22 mouse cellular contexts compared by ENCODE assay signal in the genomic region with DNA sequence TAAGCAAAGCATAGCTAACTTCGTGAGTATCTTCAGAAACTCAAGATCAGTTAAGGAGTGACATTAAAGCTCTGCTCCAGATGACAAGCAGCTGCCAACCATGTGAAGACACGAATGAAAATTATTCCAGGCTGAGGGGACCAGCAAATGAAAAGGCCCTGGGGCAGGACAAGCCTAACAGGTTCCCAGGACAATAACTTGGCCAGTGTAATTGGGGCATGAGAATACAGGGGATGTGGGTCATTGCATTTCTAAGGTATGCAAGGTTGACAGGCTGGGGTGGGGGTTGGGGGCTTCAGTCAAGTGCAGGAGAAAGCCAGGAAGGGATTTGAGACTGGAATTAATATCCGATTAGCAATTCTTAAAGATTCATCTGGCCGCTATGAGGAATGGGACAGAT.
DNase-seq lines count a peak whose midpoint lies in the region; ATAC-seq and TF ChIP-seq lines count a peak whose summit lies in the region.
"Had no signal": no experiment of that assay in that cellular context is flagged by ENCODE, and none has a peak within 500 bp of the region (broad histone marks: within the 10 kb centered on the region; RNA-seq: fewer than 3 reads in every experiment).

No protein-coding gene starts in this region.

- H3K4me1 ChIP-seq in midbrain, embryonic 10.5 days, result peaks cover 26% of the 10 kb centered on the region
- no peaks in the 10 kb centered on the region for H3K4me1 ChIP-seq in midbrain, postnatal 0 days (ENCODE audit: insufficient read depth, low read length)
- H3K4me1 ChIP-seq in limb, embryonic 10.5 days, result peaks cover 17% of the 10 kb centered on the region
- H3K4me1 ChIP-seq in forebrain, embryonic 12.5 days, result peaks cover 13% of the 10 kb centered on the region
- H3K4me1 ChIP-seq: embryonic facial prominence, embryonic 15.5 days had no signal

- no peaks in the 10 kb centered on the region for H3K9me3 ChIP-seq in midbrain, embryonic 10.5 days (replicated peaks)
- H3K9me3 ChIP-seq in midbrain, postnatal 0 days (ENCODE audit: low read length), result no peaks in the 10 kb centered on the region
- H3K9me3 ChIP-seq in limb, embryonic 10.5 days (replicated peaks), result no peaks in the 10 kb centered on the region
- H3K9me3 ChIP-seq in forebrain, embryonic 12.5 days, result no peaks in the 10 kb centered on the region
- H3K9me3 ChIP-seq: embryonic facial prominence, embryonic 13.5 days; embryonic facial prominence, embryonic 15.5 days; forebrain, embryonic 13.5 days; forebrain, embryonic 15.5 days had no signal

- no peak overlapping the region for H3K9ac ChIP-seq in midbrain, postnatal 0 days (replicated peaks; ENCODE audit: low read length, poor library complexity, severe bottlenecking)
- H3K9ac ChIP-seq in forebrain, embryonic 12.5 days, result no peak overlapping the region
- H3K9ac ChIP-seq: embryonic facial prominence, embryonic 13.5 days; embryonic facial prominence, embryonic 15.5 days; forebrain, embryonic 13.5 days; forebrain, embryonic 15.5 days had no signal

- H3K4me3 ChIP-seq in midbrain, embryonic 10.5 days, result no peak overlapping the region
- H3K4me3 ChIP-seq in midbrain, postnatal 0 days (ENCODE audit: low read depth, low read length), result no peak overlapping the region
- no peak overlapping the region for H3K4me3 ChIP-seq in limb, embryonic 10.5 days
- H3K4me3 ChIP-seq in forebrain, embryonic 12.5 days (replicated peaks), result no peak overlapping the region
- no peak overlapping the region for H3K4me3 ChIP-seq in left cerebral cortex, adult 2 months
- H3K4me3 ChIP-seq: embryonic facial prominence, embryonic 13.5 days; embryonic facial prominence, embryonic 15.5 days; erythroblast, embryonic 14.5 days; forebrain, embryonic 10.5 days; forebrain, embryonic 13.5 days; forebrain, embryonic 15.5 days had no signal

- H3K36me3 ChIP-seq in midbrain, embryonic 10.5 days, result no peaks in the 10 kb centered on the region
- H3K36me3 ChIP-seq in midbrain, postnatal 0 days (ENCODE audit: insufficient read depth, low read length), result no peaks in the 10 kb centered on the region
- no peaks in the 10 kb centered on the region for H3K36me3 ChIP-seq in limb, embryonic 10.5 days
- no peaks in the 10 kb centered on the region for H3K36me3 ChIP-seq in forebrain, embryonic 12.5 days (replicated peaks)
- H3K36me3 ChIP-seq: embryonic facial prominence, embryonic 13.5 days; embryonic facial prominence, embryonic 15.5 days; forebrain, embryonic 10.5 days; forebrain, embryonic 15.5 days had no signal

- DNase-seq in midbrain, embryonic 10.5 days (ENCODE audit: low spot score), result no peak
- no peak for DNase-seq in midbrain, postnatal 0 days (ENCODE audit: low spot score)
- peak; percentile 26 for DNase-seq in limb, embryonic 10.5 days (ENCODE audit: low spot score)
- DNase-seq in retina, embryonic 14.5 days (ENCODE audit: low spot score), result peak; percentile 51
- no peak for DNase-seq in left cerebral cortex, adult 2 months (ENCODE audit: extremely low spot score in 1 of 2, low spot score in 2 of 2)
- DNase-seq: adrenal gland, adult 2 months; adrenal gland, postnatal 10 days; adrenal gland, postnatal 25 days; cerebellum, adult 11 months; cerebellum, adult 18-20 months; cerebellum, adult 8-10 months; cerebellum, adult 9-11 months; cerebellum, postnatal 14 days; cerebellum, postnatal 36 days; embryo, embryonic 11 days had no signal

- 0 out of 2 replicates have a peak overlapping the region, but pooled peaks have one; percentile 6 for H3K27ac ChIP-seq in midbrain, embryonic 10.5 days (replicated peaks)
- H3K27ac ChIP-seq in midbrain, postnatal 0 days (ENCODE audit: low read depth, low read length), result no peak overlapping the region
- H3K27ac ChIP-seq in limb, embryonic 10.5 days, result no peak overlapping the region
- no peak overlapping the region for H3K27ac ChIP-seq in forebrain, embryonic 12.5 days
- no peak overlapping the region for H3K27ac ChIP-seq in left cerebral cortex, adult 2 months
- H3K27ac ChIP-seq: embryonic facial prominence, embryonic 13.5 days; embryonic facial prominence, embryonic 15.5 days; forebrain, embryonic 13.5 days; forebrain, embryonic 15.5 days had no signal

- TF ChIP-seq CTCF in midbrain, postnatal 0 days (IDR thresholded peaks at IDR 0.05), result no peak
- TF ChIP-seq CTCF in left cerebral cortex, adult 2 months (IDR thresholded peaks at IDR 0.05), result no peak

- peaks cover 19% of the 10 kb centered on the region for H3K27me3 ChIP-seq in midbrain, embryonic 10.5 days (ENCODE audit: low read depth, poor library complexity, severe bottlenecking)
- no peaks in the 10 kb centered on the region for H3K27me3 ChIP-seq in midbrain, postnatal 0 days (ENCODE audit: insufficient read depth, low read length)
- peaks cover 30% of the 10 kb centered on the region for H3K27me3 ChIP-seq in limb, embryonic 10.5 days (ENCODE audit: low read depth, poor library complexity, severe bottlenecking)
- peaks cover 8% of the 10 kb centered on the region; the same call in 1 of the 2 replicates for H3K27me3 ChIP-seq in forebrain, embryonic 12.5 days
- H3K27me3 ChIP-seq: embryonic facial prominence, embryonic 15.5 days; forebrain, embryonic 15.5 days had no signal

- H3K4me2 ChIP-seq in midbrain, postnatal 0 days (ENCODE audit: low read depth, low read length, poor library complexity, severe bottlenecking), result no peak overlapping the region
- H3K4me2 ChIP-seq in forebrain, embryonic 12.5 days, result no peak overlapping the region
- H3K4me2 ChIP-seq: embryonic facial prominence, embryonic 13.5 days; embryonic facial prominence, embryonic 15.5 days; forebrain, embryonic 13.5 days; forebrain, embryonic 15.5 days had no signal

- ATAC-seq in midbrain, postnatal 0 days (ENCODE audit: low FRiP score), result no peak
- ATAC-seq in forebrain, embryonic 12.5 days (ENCODE audit: low FRiP score), result no peak
- ATAC-seq: forebrain, embryonic 13.5 days; forebrain, embryonic 15.5 days had no signal

- intact Hi-C loops in left cerebral cortex, adult 2 months (cut with DNase I), result no loop called here

- WGBS in midbrain, embryonic 10.5 days, result 70% methylated on average over 4 of the region's 4 CpGs
- whole genome bisulfite sequencing in midbrain, postnatal 0 days, result 47% methylated on average over 4 of the region's 4 CpGs
- whole genome bisulfite sequencing in limb, embryonic 10.5 days, result 76% methylated on average over 4 of the region's 4 CpGs
- 64% methylated on average over 4 of the region's 4 CpGs for WGBS in forebrain, embryonic 12.5 days

Comparison
In these comparisons a context has a peak if more than half of its experiments do, and no peak if none do; other contexts are left out.
1. DNase-seq: peak in limb, embryonic 10.5 days (single experiment) and retina, embryonic 14.5 days (single experiment); none in midbrain, embryonic 10.5 days (single experiment), midbrain, postnatal 0 days (single experiment) and left cerebral cortex, adult 2 months (0 of 2).